Mouse (Mus musculus) bone marrow, adult 2 months (tissue): ENCODE measurements at regions not wholly inside any gene's neighbourhood (a gene's known extent, or its start where the extent isn't known, plus 50 kb on each side); places are given as distances from the start of the nearest gene placed in this dataset.

ENCODE experiments used
- CTCF ChIP-seq: fragments of 200-500 bp; IDR thresholded peaks from 2 replicates; pipeline ENCODE4 v1.5.1; 2011; ENCODE audit warnings: low read length, control low read depth; ENCODE audit not compliant: control insufficient read depth, insufficient read depth
- POLR2A ChIP-seq: fragments of 200-500 bp; IDR thresholded peaks from 2 replicates; pipeline ENCODE4 v1.6.1; 2011; ENCODE audit warnings: low read depth, mild to moderate bottlenecking, control low read depth, low read length, borderline replicate concordance; ENCODE audit not compliant: control insufficient read depth

DNA sequence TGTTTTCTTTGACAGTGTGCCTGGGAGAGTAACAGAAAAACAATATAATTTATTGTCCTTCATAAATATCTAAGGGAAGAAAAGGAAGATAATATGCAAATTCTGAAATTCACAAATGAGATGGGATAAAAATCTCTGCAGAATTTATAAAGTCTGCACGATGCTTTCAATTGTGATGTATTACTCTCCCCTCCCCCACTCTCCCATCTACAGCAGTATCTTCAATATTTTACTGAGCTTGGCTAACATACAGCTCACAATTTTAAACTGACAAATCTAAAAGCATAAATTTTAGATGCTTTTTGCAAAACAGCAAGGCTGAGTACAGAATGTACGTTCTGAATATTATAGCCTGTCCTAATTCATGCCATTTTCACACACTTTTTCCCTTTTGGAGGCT lies 243.6 kb upstream of the Sptlc3 start:
- no peak for TF ChIP-seq CTCF
- TF ChIP-seq POLR2A: no peak
